Mouse (Mus musculus) T-helper 1 cell (primary cell): Measurements from ENCODE around the gene Map4k2.

Experiments
- in situ Hi-C: fragments of 300-600 bp; cut with MboI, MseI; formaldehyde crosslinking; loops from one replicate; pipeline ENCODE4 v1.15.1; 2025; ENCODE audit warnings: high pct_unique_total_duplicates

Map4k2 gene

DNA sequence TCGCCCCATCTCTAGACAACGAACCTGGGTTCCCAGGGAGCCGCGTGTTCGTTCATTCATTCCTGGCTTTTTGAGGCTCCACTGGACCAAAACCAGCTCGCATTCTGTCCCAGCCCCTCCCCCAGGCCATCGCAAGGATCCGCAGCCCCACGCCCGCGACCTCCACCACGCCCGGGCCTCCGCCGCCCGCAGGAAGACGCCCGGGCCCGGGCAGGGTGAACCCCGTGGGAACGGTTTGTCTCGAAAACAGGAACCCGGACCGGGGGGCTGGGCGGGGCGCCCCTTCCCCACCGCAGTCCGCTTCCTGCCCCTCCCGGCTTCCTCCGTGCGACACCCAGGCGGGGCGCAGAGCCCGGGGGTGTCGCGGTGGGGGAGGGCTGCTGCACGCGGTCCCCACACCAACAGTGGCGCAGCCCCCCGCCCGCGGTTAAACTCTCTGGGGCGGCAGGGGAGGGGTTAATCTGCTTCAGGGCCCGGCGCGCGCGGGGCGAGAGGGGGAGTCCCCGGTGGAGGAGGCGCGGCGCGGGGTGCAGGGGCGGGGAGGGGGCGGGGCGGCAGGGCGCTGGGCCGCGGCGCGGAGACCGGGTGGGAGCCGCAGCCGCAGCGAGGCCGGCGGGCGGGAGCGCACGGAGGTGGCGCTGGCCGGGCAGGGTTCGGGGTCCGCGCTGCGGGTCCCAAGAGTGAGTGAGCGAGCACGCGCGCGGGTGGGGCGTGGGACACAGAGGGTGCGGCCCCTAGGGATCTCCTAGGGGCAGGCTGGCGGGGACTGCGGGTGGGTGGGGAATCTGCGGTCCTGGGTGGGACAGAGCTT, 58.6 kb downstream of the Map4k2 start, which contains the start of gene Rasgrp2:
Gene Rasgrp2 (plus strand): TSS at position 56 of the 811 bp plus-strand sequence.
- in situ Hi-C loops = loop anchor here (25.0 kb wide), 1 partner anchor 438 kb away; the partner anchor contains the start of gene Rps6ka4

GRCm38 (mm10) chr19:6400096-6401086, 59.5 kb downstream of the Map4k2 start:
- in situ Hi-C loops = loop anchor here (25.0 kb wide), 1 partner anchor 437 kb away; the partner anchor contains the start of gene Rps6ka4

DNA sequence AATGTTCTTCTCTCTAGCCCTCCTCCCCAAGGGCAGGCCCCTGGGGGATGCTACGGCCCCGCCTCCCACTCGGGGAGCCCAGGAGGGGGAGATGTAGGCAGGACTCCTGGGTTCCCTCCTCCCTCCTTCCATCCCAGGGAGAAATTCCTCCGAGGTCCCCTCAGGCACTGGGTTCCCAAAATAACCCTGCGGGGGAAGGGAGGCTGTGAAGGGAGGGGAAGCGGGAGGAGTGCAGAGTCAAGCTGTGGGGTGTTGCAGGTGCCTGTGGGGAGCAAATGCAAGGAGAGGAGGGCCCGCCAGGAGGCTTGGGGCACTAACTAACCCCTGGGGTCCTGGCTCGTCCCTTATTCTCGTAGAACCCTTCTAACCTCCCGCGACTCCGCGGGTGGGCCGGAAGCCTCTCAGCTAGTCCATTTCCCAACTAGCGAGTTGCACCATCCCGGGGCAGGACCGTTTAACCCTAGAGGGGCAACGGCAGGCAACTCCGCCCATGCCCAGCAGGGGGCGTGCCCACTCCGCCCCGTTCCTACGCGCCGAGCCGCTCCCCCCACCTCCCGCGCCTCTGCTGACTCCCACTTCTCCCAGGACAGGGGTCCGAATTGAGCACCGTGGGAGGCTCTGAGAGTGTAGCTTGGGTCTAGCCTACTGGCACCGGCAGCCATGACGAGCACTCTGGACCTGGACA, 60.3 kb downstream of the Map4k2 start:
- in situ Hi-C loops = loop anchor here (25.0 kb wide), 1 partner anchor 436 kb away; the partner anchor contains the start of gene Rps6ka4

DNA sequence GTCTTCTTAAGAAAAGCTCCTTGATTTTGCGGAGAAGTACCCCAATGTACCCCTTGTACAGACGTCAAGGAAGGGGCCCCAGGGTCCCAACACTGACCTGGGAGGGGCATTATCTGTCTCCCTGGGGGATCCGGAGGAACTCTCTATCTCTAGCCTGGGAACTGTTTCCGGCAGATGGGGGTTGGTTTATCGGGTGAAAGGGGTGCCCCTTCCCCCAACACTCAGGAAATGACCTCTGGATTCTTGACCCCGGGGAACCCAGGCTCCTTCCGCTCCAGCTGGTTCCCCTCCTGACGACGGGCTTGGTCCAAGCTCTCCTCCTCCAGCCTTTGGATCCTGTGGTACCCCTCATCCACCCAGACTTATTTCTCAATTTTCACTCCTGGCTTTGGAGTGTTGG, 61.0 kb downstream of the Map4k2 start:
- in situ Hi-C loops = loop anchor here (25.0 kb wide), 1 partner anchor 435 kb away; the partner anchor contains the start of gene Rps6ka4

DNA sequence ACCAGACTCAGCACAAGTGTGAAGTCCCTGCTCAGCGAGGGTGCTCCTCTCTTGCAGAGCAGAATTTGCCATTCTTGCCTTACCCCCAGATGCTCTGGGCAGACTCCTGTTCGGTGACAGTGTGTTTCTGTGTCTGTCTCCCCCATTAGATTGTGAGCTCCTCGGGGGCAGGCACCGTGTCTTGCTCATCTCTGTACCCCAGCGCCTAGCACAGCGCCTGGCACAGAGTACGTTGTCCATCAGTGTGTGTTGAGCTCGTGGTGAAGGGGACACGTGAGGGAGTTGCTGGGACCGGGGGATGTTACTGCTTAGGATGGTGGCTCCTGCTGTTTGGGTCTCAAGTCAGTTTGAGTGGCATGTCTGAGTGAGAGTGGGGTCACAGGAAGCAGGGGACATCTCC, 62.9 kb downstream of the Map4k2 start:
- in situ Hi-C loops = loop anchor here (25.0 kb wide), 1 partner anchor 433 kb away; the partner anchor contains the start of gene Rps6ka4
